7 mouse cellular contexts compared by ENCODE assay signal in genomic region chr8:41824928-41825327, GRCm38 (mm10).
DNase-seq lines count a peak whose midpoint lies in the region; ATAC-seq and TF ChIP-seq lines count a peak whose summit lies in the region.

No protein-coding gene starts in this region.

- no peaks in the 10 kb centered on the region for H3K27me3 ChIP-seq in thymus, adult 2 months (ENCODE audit: control insufficient read depth, insufficient read depth, low read length)
- no peaks in the 10 kb centered on the region for H3K27me3 ChIP-seq in embryonic facial prominence, embryonic 11.5 days (ENCODE audit: control insufficient read depth, insufficient read depth, low read length)
- no peaks in the 10 kb centered on the region for H3K27me3 ChIP-seq in intestine, postnatal 0 days (replicated peaks; ENCODE audit: control insufficient read depth, insufficient read depth, low read length)
- H3K27me3 ChIP-seq in limb, embryonic 10.5 days (ENCODE audit: low read depth, poor library complexity, severe bottlenecking): no peaks in the 10 kb centered on the region

- 4% methylated on average over 7 of the region's 7 CpGs for WGBS in thymus, adult 2 months
- WGBS in embryonic facial prominence, embryonic 11.5 days: 22% methylated on average over 7 of the region's 7 CpGs
- WGBS in intestine, postnatal 0 days: 27% methylated on average over 7 of the region's 7 CpGs
- WGBS in limb, embryonic 10.5 days: 28% methylated on average over 7 of the region's 7 CpGs

- no peaks in the 10 kb centered on the region for H3K36me3 ChIP-seq in thymus, adult 2 months (ENCODE audit: control insufficient read depth, insufficient read depth, low read length)
- no peaks in the 10 kb centered on the region for H3K36me3 ChIP-seq in embryonic facial prominence, embryonic 11.5 days (replicated peaks; ENCODE audit: control insufficient read depth, insufficient read depth, low read depth, low read length)
- H3K36me3 ChIP-seq in intestine, postnatal 0 days (ENCODE audit: control insufficient read depth, insufficient read depth): no peaks in the 10 kb centered on the region
- H3K36me3 ChIP-seq in limb, embryonic 10.5 days: no peaks in the 10 kb centered on the region

- H3K4me3 ChIP-seq in thymus, adult 2 months (ENCODE audit: control insufficient read depth, insufficient read depth, low read length): no peak overlapping the region
- no peak overlapping the region for H3K4me3 ChIP-seq in embryonic facial prominence, embryonic 11.5 days (ENCODE audit: low read depth, low read length)
- H3K4me3 ChIP-seq in intestine, postnatal 0 days (ENCODE audit: low read depth, low read length): no peak overlapping the region
- no peak overlapping the region for H3K4me3 ChIP-seq in limb, embryonic 10.5 days

- no peak for TF ChIP-seq POLR2A in thymus, adult 2 months (IDR thresholded peaks at IDR 0.05; ENCODE audit: control insufficient read depth, extremely low read depth, insufficient read depth, low read length, poor library complexity)

- no peak overlapping the region for H3K4me2 ChIP-seq in embryonic facial prominence, embryonic 11.5 days (ENCODE audit: low read depth, low read length)
- H3K4me2 ChIP-seq in intestine, postnatal 0 days (replicated peaks; ENCODE audit: low read depth): no peak overlapping the region

- H3K9ac ChIP-seq in embryonic facial prominence, embryonic 11.5 days (replicated peaks; ENCODE audit: low read length): no peak overlapping the region
- no peak overlapping the region for H3K9ac ChIP-seq in intestine, postnatal 0 days (ENCODE audit: low read depth, low read length)

- no peaks in the 10 kb centered on the region for H3K4me1 ChIP-seq in thymus, adult 2 months (replicated peaks; ENCODE audit: control insufficient read depth, insufficient read depth, low read length)
- H3K4me1 ChIP-seq in embryonic facial prominence, embryonic 11.5 days (ENCODE audit: control insufficient read depth, insufficient read depth, low read length): no peaks in the 10 kb centered on the region
- H3K4me1 ChIP-seq in intestine, postnatal 0 days (replicated peaks; ENCODE audit: control insufficient read depth, insufficient read depth, low read length): no peaks in the 10 kb centered on the region
- peaks cover 42% of the 10 kb centered on the region for H3K4me1 ChIP-seq in limb, embryonic 10.5 days

- TF ChIP-seq CTCF in thymus, adult 2 months (IDR thresholded peaks at IDR 0.05; ENCODE audit: borderline replicate concordance, control insufficient read depth, extremely low read depth, insufficient read depth, low read length, poor library complexity): no peak
- peak; percentile 77 for TF ChIP-seq CTCF in intestine, postnatal 0 days (IDR thresholded peaks at IDR 0.05; ENCODE audit: low read depth)

- no peak overlapping the region for H3K27ac ChIP-seq in thymus, adult 2 months (ENCODE audit: control insufficient read depth, insufficient read depth, low read length)
- H3K27ac ChIP-seq in embryonic facial prominence, embryonic 11.5 days (replicated peaks; ENCODE audit: low read depth, low read length): no peak overlapping the region
- H3K27ac ChIP-seq in intestine, postnatal 0 days (ENCODE audit: low read depth, low read length): no peak overlapping the region
- 0 out of 2 replicates have a peak overlapping the region, but pooled peaks have one; percentile 36 for H3K27ac ChIP-seq in limb, embryonic 10.5 days

- DNase-seq in thymus, postnatal 0 days (ENCODE audit: low spot score): peak; percentile 48
- no peak for DNase-seq in thymus, adult 2 months
- peak; percentile 25 for DNase-seq in adrenal gland, postnatal 25 days
- peak; percentile 82 for DNase-seq in embryonic facial prominence, embryonic 11.5 days (ENCODE audit: low spot score)
- peak; percentile 73 for DNase-seq in limb, embryonic 10.5 days (ENCODE audit: low spot score)
- DNase-seq in retina, postnatal 7 days (ENCODE audit: low read depth, low spot score): peak; percentile 25

- no peaks in the 10 kb centered on the region for H3K9me3 ChIP-seq in embryonic facial prominence, embryonic 11.5 days (replicated peaks; ENCODE audit: control insufficient read depth, low read length)
- no peaks in the 10 kb centered on the region for H3K9me3 ChIP-seq in intestine, postnatal 0 days (ENCODE audit: control insufficient read depth)
- no peaks in the 10 kb centered on the region for H3K9me3 ChIP-seq in limb, embryonic 10.5 days (replicated peaks)

- no peak for ATAC-seq in embryonic facial prominence, embryonic 11.5 days (replicated peaks; ENCODE audit: insufficient number of reproducible peaks, low FRiP score, low TSS enrichment, low read depth)
- no peak for ATAC-seq in intestine, postnatal 0 days
